8 mouse cellular contexts compared by ENCODE assay signal in the genomic region with DNA sequence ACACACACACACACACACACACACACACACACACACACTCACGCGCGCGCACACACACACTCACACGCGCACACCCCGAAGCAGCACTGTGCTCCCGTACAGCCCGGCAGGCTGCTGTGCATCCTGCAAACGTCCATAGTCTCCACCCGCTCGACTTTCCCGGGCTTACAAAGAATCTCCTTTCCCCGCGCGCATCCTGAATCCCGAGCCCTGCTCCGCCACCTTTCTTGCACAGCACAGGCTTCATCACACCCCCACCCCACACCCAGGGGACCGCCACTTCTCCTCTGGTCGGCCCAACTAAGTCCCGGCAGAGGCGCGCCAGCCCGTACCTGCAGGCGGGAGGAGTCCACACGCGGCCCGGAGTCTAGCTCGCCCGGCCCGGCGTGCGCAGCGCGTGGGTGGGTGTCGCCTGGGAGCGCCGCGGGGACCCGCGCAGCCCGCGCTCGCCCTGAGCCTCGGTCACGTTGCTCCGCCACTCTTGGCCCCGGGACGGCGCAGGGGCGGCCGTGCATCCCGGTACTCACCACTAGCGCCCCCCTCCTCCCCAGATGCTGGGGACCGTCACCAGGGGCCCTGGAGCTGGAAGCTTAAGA.
DNase-seq lines count a peak whose midpoint lies in the region; ATAC-seq and TF ChIP-seq lines count a peak whose summit lies in the region.

No protein-coding gene starts in this region.

- H3K27me3 ChIP-seq in hindbrain, embryonic 10.5 days (ENCODE audit: insufficient read depth, poor library complexity, severe bottlenecking), result no peaks in the 10 kb centered on the region
- no peaks in the 10 kb centered on the region for H3K27me3 ChIP-seq in midbrain, embryonic 14.5 days (ENCODE audit: control insufficient read depth, insufficient read depth, low read length)
- no peaks in the 10 kb centered on the region for H3K27me3 ChIP-seq in testis, adult 2 months (ENCODE audit: control insufficient read depth, insufficient read depth, low read length)

- H3K4me2 ChIP-seq in midbrain, embryonic 14.5 days (ENCODE audit: low read length), result peak overlapping the region; percentile 80

- DNase-seq in kidney, adult 18-20 months, result peak; percentile 16
- DNase-seq in kidney, adult 9 months, result no peak
- DNase-seq in cerebellum, adult 9-10 months, result peak; percentile 3
- DNase-seq in hindbrain, embryonic 10.5 days (ENCODE audit: low spot score), result peak; percentile 79
- peak; percentile 45 to 60 for DNase-seq in left cerebral cortex, adult 8-10 months (ENCODE audit: low spot score in 2 of 2)
- peak; percentile 82 for DNase-seq in midbrain, embryonic 14.5 days

- peak overlapping the region; percentile 79 for H3K9ac ChIP-seq in midbrain, embryonic 14.5 days (replicated peaks; ENCODE audit: low read length)

- no peaks in the 10 kb centered on the region for H3K36me3 ChIP-seq in hindbrain, embryonic 10.5 days
- H3K36me3 ChIP-seq in midbrain, embryonic 14.5 days (ENCODE audit: control insufficient read depth, insufficient read depth, low read length), result no peaks in the 10 kb centered on the region
- no peaks in the 10 kb centered on the region for H3K36me3 ChIP-seq in testis, adult 2 months (ENCODE audit: control insufficient read depth, insufficient read depth, low read length)

- no peak for TF ChIP-seq CTCF in testis, adult 2 months (IDR thresholded peaks at IDR 0.05; ENCODE audit: control insufficient read depth, insufficient read depth, insufficient replicate concordance, low read depth, low read length)

- H3K4me3 ChIP-seq in hindbrain, embryonic 10.5 days, result peak overlapping the region; percentile 85
- peak overlapping the region; percentile 80 for H3K4me3 ChIP-seq in midbrain, embryonic 14.5 days (replicated peaks; ENCODE audit: low read depth, low read length)
- peak overlapping the region; percentile 84 for H3K4me3 ChIP-seq in testis, adult 2 months (ENCODE audit: control insufficient read depth, low read depth, low read length)

- under 1% methylated on average over 55 of the region's 55 CpGs for WGBS in hindbrain, embryonic 10.5 days
- WGBS in midbrain, embryonic 14.5 days, result under 1% methylated on average over 52 of the region's 55 CpGs

- ATAC-seq in frontal cortex, adult (ENCODE audit: low TSS enrichment), result peak; percentile 70
- ATAC-seq in midbrain, embryonic 14.5 days (ENCODE audit: low FRiP score, low TSS enrichment), result peak; percentile 85

- TF ChIP-seq POLR2A in testis, adult 2 months (IDR thresholded peaks at IDR 0.05; ENCODE audit: control insufficient read depth, low read depth, low read length), result no peak

- H3K4me1 ChIP-seq in hindbrain, embryonic 10.5 days (replicated peaks), result peaks cover 34% of the 10 kb centered on the region
- peaks cover 2% of the 10 kb centered on the region; the same call in 1 of the 2 replicates for H3K4me1 ChIP-seq in midbrain, embryonic 14.5 days (ENCODE audit: control insufficient read depth, insufficient read depth, low read length)
- H3K4me1 ChIP-seq in testis, adult 2 months (ENCODE audit: control insufficient read depth, insufficient read depth, low read length), result peaks cover 12% of the 10 kb centered on the region

- no peaks in the 10 kb centered on the region for H3K9me3 ChIP-seq in hindbrain, embryonic 10.5 days
- no peaks in the 10 kb centered on the region for H3K9me3 ChIP-seq in midbrain, embryonic 14.5 days (ENCODE audit: control insufficient read depth, low read length)

- peak overlapping the region; percentile 98 for H3K27ac ChIP-seq in hindbrain, embryonic 10.5 days
- peak overlapping the region; percentile 96 for H3K27ac ChIP-seq in midbrain, embryonic 14.5 days (replicated peaks; ENCODE audit: low read depth, low read length)
- H3K27ac ChIP-seq in testis, adult 2 months (ENCODE audit: control insufficient read depth, insufficient read depth, low read depth, low read length), result no peak overlapping the region
